Mouse (Mus musculus) kidney, adult 18-20 months (tissue): ENCODE data around the gene Dnmt3l.

ENCODE experiments used
- DNase-seq: peaks from one replicate; pipeline ENCODE4 v3.0.0; 2021

Dnmt3l gene

GRCm38 (mm10) chr10:78037139-78037538 lies 4.6 kb upstream of the Dnmt3l start:
- no peak for DNase-seq

GRCm38 (mm10) chr10:78042096-78042495 lies 349 bp downstream of the Dnmt3l start:
- no peak for DNase-seq

GRCm38 (mm10) chr10:78042697-78043405 lies 1.1 kb downstream of the Dnmt3l start:
- no peak for DNase-seq

GRCm38 (mm10) chr10:78043406-78043836 lies 1.7 kb downstream of the Dnmt3l start, which contains the start of gene Aire:
Aire (minus strand) TSS chr10:78043610.
- DNase-seq: peak; percentile 72

GRCm38 (mm10) chr10:78044531-78044930 lies 2.8 kb downstream of the Dnmt3l start:
- DNase-seq: no peak

GRCm38 (mm10) chr10:78046388-78046787 lies 4.6 kb downstream of the Dnmt3l start:
- no peak for DNase-seq

- no peak for DNase-seq
Observed at GRCm38 (mm10) chr10:78048061-78048730, 6.4 kb downstream of the Dnmt3l start.

GRCm38 (mm10) chr10:78049519-78050035 lies 7.8 kb downstream of the Dnmt3l start:
- no peak for DNase-seq

- no peak for DNase-seq
Observed at GRCm38 (mm10) chr10:78054633-78055565, 13.2 kb downstream of the Dnmt3l start.

- DNase-seq: no peak
Observed at GRCm38 (mm10) chr10:78057056-78057455, 15.3 kb downstream of the Dnmt3l start.

- no peak for DNase-seq
Observed at GRCm38 (mm10) chr10:78063122-78063521, 21.4 kb downstream of the Dnmt3l start.

GRCm38 (mm10) chr10:78067226-78067625 lies 25.5 kb downstream of the Dnmt3l start:
- peak; percentile 31 for DNase-seq

- DNase-seq: no peak
Observed at GRCm38 (mm10) chr10:78068541-78068940, 26.8 kb downstream of the Dnmt3l start.

- DNase-seq: peak; percentile 86
Observed at GRCm38 (mm10) chr10:78069101-78070011, 27.6 kb downstream of the Dnmt3l start, which contains the start of gene Icosl. Icosl (plus strand) TSS chr10:78069302.

GRCm38 (mm10) chr10:78074151-78074550 lies 32.4 kb downstream of the Dnmt3l start:
- DNase-seq: no peak

GRCm38 (mm10) chr10:78074977-78075376 lies 33.2 kb downstream of the Dnmt3l start:
- DNase-seq: no peak

- no peak for DNase-seq
Observed at GRCm38 (mm10) chr10:78077862-78078261, 36.1 kb downstream of the Dnmt3l start.

- DNase-seq: no peak
Observed at GRCm38 (mm10) chr10:78078276-78078675, 36.5 kb downstream of the Dnmt3l start.

GRCm38 (mm10) chr10:78079955-78080591 lies 38.3 kb downstream of the Dnmt3l start:
- DNase-seq: no peak

- DNase-seq: no peak
Observed at GRCm38 (mm10) chr10:78084073-78084472, 42.3 kb downstream of the Dnmt3l start.

GRCm38 (mm10) chr10:78085711-78086110 lies 44.0 kb downstream of the Dnmt3l start:
- no peak for DNase-seq
